Mouse (Mus musculus) limb, embryonic 12.5 days (tissue): ENCODE results near the gene Esr2. TPM values are rescaled to one million over a fixed set of nuclear protein-coding genes. Genes with fewer than 3 reads are reported as not detected.
A peak's percentile ranks its signal among the peaks of the same experiment; 100 is the strongest.

Experiments
- ATAC-seq: fragments of 200-750 bp; cut with Nextera tagmentation; 2 replicates; pipeline ENCODE4 v1.8.0; 2017; ENCODE audit warnings: low read depth, moderate TSS enrichment; ENCODE audit not compliant: insufficient number of reproducible peaks, insufficient read depth, low FRiP score, low TSS enrichment
- H3K27ac ChIP-seq: fragments of 300-500 bp; sonication (generic); 2 replicates; pipeline ENCODE4 v1.5.1; 2016; ENCODE audit warnings: mild to moderate bottlenecking, moderate library complexity
- H3K27me3 ChIP-seq: fragments of 300-500 bp; sonication (generic); 2 replicates; pipeline ENCODE4 v1.6.1; 2016; ENCODE audit warnings: mild to moderate bottlenecking, moderate library complexity
- H3K36me3 ChIP-seq: fragments of 300-500 bp; sonication (generic); 2 replicates; pipeline ENCODE4 v1.6.1; 2016; ENCODE audit warnings: mild to moderate bottlenecking, moderate library complexity
- H3K4me1 ChIP-seq: fragments of 300-500 bp; sonication (generic); replicated peaks from 2 replicates; pipeline ENCODE4 v1.6.1; 2016
- H3K4me2 ChIP-seq: fragments of 300-500 bp; sonication (generic); 2 replicates; pipeline ENCODE4 v1.6.1; 2016; ENCODE audit warnings: mild to moderate bottlenecking, moderate library complexity
- H3K4me3 ChIP-seq: fragments of 300-500 bp; sonication (generic); replicated peaks from 2 replicates; pipeline ENCODE4 v1.5.1; 2016; ENCODE audit warnings: mild to moderate bottlenecking
- H3K9ac ChIP-seq: fragments of 300-500 bp; sonication (generic); replicated peaks from 2 replicates; pipeline ENCODE4 v1.6.1; 2016; ENCODE audit warnings: mild to moderate bottlenecking, moderate library complexity
- H3K9me3 ChIP-seq: fragments of 300-500 bp; sonication (generic); 2 replicates; pipeline ENCODE4 v1.6.1; 2016; ENCODE audit warnings: mild to moderate bottlenecking, moderate library complexity
- WGBS: fragments of 180-500 bp; shearing (Covaris S2); methylation state at CpG from one replicate; pipeline ENCODE4 v1.1.7; 2016; 5-methylcytosine and 5-hydroxymethylcytosine counted together
- polyA plus RNA-seq: library from polyadenylated mRNA; unstranded; fragments of >200 nt; fragmentation: Nextera tagmentation; extraction: Ambion mirVana; gene quantifications from 2 replicates; pipeline ENCODE4 v1.2.1, GENCODE M21; 2016

The Esr2 gene
- polyA plus RNA-seq, 1 experiment from 2014 or later = 0.19 TPM

- no peak overlapping the region for H3K4me3 ChIP-seq
- H3K4me2 ChIP-seq = no peak overlapping the region
- no peak overlapping the region for H3K9ac ChIP-seq
- H3K4me1 ChIP-seq = no peaks in the 10 kb centered on the region; the same call in 1 of the 2 replicates
- 34% methylated on average over 8 of the region's 8 CpGs for WGBS
- no peaks in the 10 kb centered on the region for H3K36me3 ChIP-seq
- no peaks in the 10 kb centered on the region for H3K27me3 ChIP-seq
- ATAC-seq = no peak
- H3K9me3 ChIP-seq = no peaks in the 10 kb centered on the region
- no peak overlapping the region for H3K27ac ChIP-seq
Observed at GRCm38 (mm10) chr12:76187849-76188248, 10.8 kb upstream of the Esr2 start.

- ATAC-seq = no peak
- H3K36me3 ChIP-seq = no peaks in the 10 kb centered on the region
- WGBS = 85% methylated on average over 1 of the region's 1 CpGs
- no peak overlapping the region for H3K4me2 ChIP-seq
- H3K4me1 ChIP-seq = no peaks in the 10 kb centered on the region; the same call in 1 of the 2 replicates
- no peak overlapping the region for H3K27ac ChIP-seq
- H3K4me3 ChIP-seq = no peak overlapping the region
- H3K9me3 ChIP-seq = no peaks in the 10 kb centered on the region
- no peak overlapping the region for H3K9ac ChIP-seq
- no peaks in the 10 kb centered on the region for H3K27me3 ChIP-seq
Observed at GRCm38 (mm10) chr12:76186473-76186872, 9.4 kb upstream of the Esr2 start.

GRCm38 (mm10) chr12:76185167-76185816 is 8.2 kb upstream of the Esr2 start:
- 76% methylated on average over 10 of the region's 10 CpGs for WGBS
- Histone ChIP-seq H3K4me2 (no peak overlapping the region), H3K27ac (no peak overlapping the region), H3K9ac (no peak overlapping the region), H3K9me3 (no peaks in the 10 kb centered on the region), H3K4me3 (no peak overlapping the region), H3K27me3 (no peaks in the 10 kb centered on the region), H3K36me3 (no peaks in the 10 kb centered on the region), H3K4me1 (no peaks in the 10 kb centered on the region; the same call in 1 of the 2 replicates)
- no peak for ATAC-seq

- 70% methylated on average over 6 of the region's 6 CpGs for WGBS
- ATAC-seq = no peak
- no peaks in the 10 kb centered on the region for H3K9me3 ChIP-seq
- H3K4me3 ChIP-seq = no peak overlapping the region
- H3K4me1 ChIP-seq = no peaks in the 10 kb centered on the region; the same call in 1 of the 2 replicates
- H3K27me3 ChIP-seq = no peaks in the 10 kb centered on the region
- no peaks in the 10 kb centered on the region for H3K36me3 ChIP-seq
- H3K4me2 ChIP-seq = no peak overlapping the region
- H3K27ac ChIP-seq = no peak overlapping the region
- H3K9ac ChIP-seq = no peak overlapping the region
Observed at GRCm38 (mm10) chr12:76184271-76184670, 7.2 kb upstream of the Esr2 start.

GRCm38 (mm10) chr12:76182831-76183230 is 5.8 kb upstream of the Esr2 start:
- no peak for ATAC-seq
- no peaks in the 10 kb centered on the region for H3K27me3 ChIP-seq
- no peaks in the 10 kb centered on the region; the same call in 1 of the 2 replicates for H3K4me1 ChIP-seq
- no peaks in the 10 kb centered on the region for H3K9me3 ChIP-seq
- no peaks in the 10 kb centered on the region for H3K36me3 ChIP-seq
- H3K27ac ChIP-seq = no peak overlapping the region
- no peak overlapping the region for H3K4me3 ChIP-seq
- no peak overlapping the region for H3K9ac ChIP-seq
- no peak overlapping the region for H3K4me2 ChIP-seq
- 85% methylated on average over 6 of the region's 6 CpGs for WGBS

- no peak for ATAC-seq
- 61% methylated on average over 8 of the region's 8 CpGs for WGBS
- no peaks in the 10 kb centered on the region; the same call in 1 of the 2 replicates for H3K4me1 ChIP-seq
- no peaks in the 10 kb centered on the region for H3K36me3 ChIP-seq
- H3K4me3 ChIP-seq = no peak overlapping the region
- H3K27me3 ChIP-seq = peaks cover 9% of the 10 kb centered on the region
- no peaks in the 10 kb centered on the region for H3K9me3 ChIP-seq
- no peak overlapping the region for H3K27ac ChIP-seq
- no peak overlapping the region for H3K4me2 ChIP-seq
- H3K9ac ChIP-seq = no peak overlapping the region
Observed at GRCm38 (mm10) chr12:76181471-76181870, 4.4 kb upstream of the Esr2 start.

GRCm38 (mm10) chr12:76180442-76180841 is 3.4 kb upstream of the Esr2 start:
- WGBS = 74% methylated on average over 6 of the region's 6 CpGs
- no peaks in the 10 kb centered on the region for H3K9me3 ChIP-seq
- H3K4me3 ChIP-seq = no peak overlapping the region
- H3K4me1 ChIP-seq = no peaks in the 10 kb centered on the region; the same call in 1 of the 2 replicates
- ATAC-seq = no peak
- H3K27ac ChIP-seq = no peak overlapping the region
- H3K4me2 ChIP-seq = no peak overlapping the region
- peaks cover 12% of the 10 kb centered on the region for H3K27me3 ChIP-seq
- H3K36me3 ChIP-seq = no peaks in the 10 kb centered on the region
- no peak overlapping the region for H3K9ac ChIP-seq

- H3K4me2 ChIP-seq = no peak overlapping the region
- no peaks in the 10 kb centered on the region for H3K36me3 ChIP-seq
- no peaks in the 10 kb centered on the region for H3K9me3 ChIP-seq
- ATAC-seq = no peak
- H3K27ac ChIP-seq = no peak overlapping the region
- H3K4me3 ChIP-seq = no peak overlapping the region
- no peak overlapping the region for H3K9ac ChIP-seq
- no peaks in the 10 kb centered on the region; the same call in 1 of the 2 replicates for H3K4me1 ChIP-seq
- 58% methylated on average over 4 of the region's 4 CpGs for WGBS
- peaks cover 12% of the 10 kb centered on the region for H3K27me3 ChIP-seq
Observed at GRCm38 (mm10) chr12:76179527-76179926, 2.5 kb upstream of the Esr2 start.

GRCm38 (mm10) chr12:76179051-76179450 is 2.0 kb upstream of the Esr2 start:
- no peak overlapping the region for H3K9ac ChIP-seq
- no peak overlapping the region for H3K4me2 ChIP-seq
- no peaks in the 10 kb centered on the region for H3K4me1 ChIP-seq
- H3K27ac ChIP-seq = no peak overlapping the region
- peaks cover 12% of the 10 kb centered on the region for H3K27me3 ChIP-seq
- no peak for ATAC-seq
- WGBS = 55% methylated on average over 5 of the region's 5 CpGs
- no peak overlapping the region for H3K4me3 ChIP-seq
- H3K36me3 ChIP-seq = no peaks in the 10 kb centered on the region
- H3K9me3 ChIP-seq = no peaks in the 10 kb centered on the region

GRCm38 (mm10) chr12:76177864-76178518 is 932 bp upstream of the Esr2 start:
- no peaks in the 10 kb centered on the region for H3K36me3 ChIP-seq
- peak overlapping the region; percentile 94 for H3K4me2 ChIP-seq
- H3K4me3 ChIP-seq = no peak overlapping the region
- ATAC-seq = peak; percentile 66
- no peaks in the 10 kb centered on the region for H3K9me3 ChIP-seq
- H3K27ac ChIP-seq = no peak overlapping the region
- WGBS = 39% methylated on average over 16 of the region's 16 CpGs
- H3K27me3 ChIP-seq = peaks cover 12% of the 10 kb centered on the region
- H3K9ac ChIP-seq = no peak overlapping the region
- no peaks in the 10 kb centered on the region for H3K4me1 ChIP-seq

- no peaks in the 10 kb centered on the region for H3K9me3 ChIP-seq
- no peak overlapping the region for H3K4me2 ChIP-seq
- no peaks in the 10 kb centered on the region for H3K27me3 ChIP-seq
- no peak overlapping the region for H3K27ac ChIP-seq
- H3K4me3 ChIP-seq = no peak overlapping the region
- WGBS = 49% methylated on average over 5 of the region's 5 CpGs
- H3K36me3 ChIP-seq = no peaks in the 10 kb centered on the region
- H3K4me1 ChIP-seq = peaks cover 5% of the 10 kb centered on the region; the same call in 1 of the 2 replicates
- no peak overlapping the region for H3K9ac ChIP-seq
- no peak for ATAC-seq
Observed at GRCm38 (mm10) chr12:76165641-76166040, 11.4 kb downstream of the Esr2 start.
